Mouse (Mus musculus) E14TG2a.4 (cell line): ENCODE data around the gene Cyp2u1.

ENCODE experiments used
- CTCF ChIP-seq: conservative IDR thresholded peaks from 2 replicates; pipeline ENCODE4 v1.5.1; 2014; ENCODE audit warnings: low read length
- POU5F1 ChIP-seq: IDR thresholded peaks from 2 replicates; pipeline ENCODE4 v1.6.1; 2014; ENCODE audit warnings: low read length, borderline replicate concordance

- TF ChIP-seq CTCF (peak; percentile 98), POU5F1 (no peak)
These were observed 45.0 kb upstream of the Cyp2u1 start for GRCm38 (mm10) chr3:131347831-131348578.
